Mouse (Mus musculus) myocyte (in vitro differentiated cells): ENCODE measurements at regions not wholly inside any gene's neighbourhood (a gene's known extent, or its start where the extent isn't known, plus 50 kb on each side); places are given as distances from the start of the nearest gene placed in this dataset.

Experiments
- MYOG ChIP-seq, 3 experiments: IDR thresholded peaks; one replicate each; pipeline ENCODE4 v1.6.1; 2011; ENCODE audit warnings: control low read depth in 2 of 3, low read depth in 2 of 3, mild to moderate bottlenecking in 2 of 3; ENCODE audit not compliant: insufficient read length in 2 of 3, control insufficient read depth in 1 of 3, insufficient read depth in 1 of 3
- POLR2A ChIP-seq: IDR thresholded peaks from one replicate; pipeline ENCODE4 v1.6.1; 2011; ENCODE audit warnings: low read depth, mild to moderate bottlenecking, control low read depth, moderate library complexity; ENCODE audit not compliant: insufficient read length
- REST ChIP-seq: IDR thresholded peaks from one replicate; pipeline ENCODE4 v1.6.1; 2011; ENCODE audit warnings: mild to moderate bottlenecking, control low read depth, moderate library complexity; ENCODE audit not compliant: insufficient read depth, insufficient read length
- SRF ChIP-seq: IDR thresholded peaks from one replicate; pipeline ENCODE4 v1.6.1; 2011; ENCODE audit warnings: low read depth; ENCODE audit not compliant: control insufficient read depth, insufficient read length
- TCF12 ChIP-seq: IDR thresholded peaks from one replicate; pipeline ENCODE4 v1.6.1; 2011; ENCODE audit warnings: mild to moderate bottlenecking, control low read depth; ENCODE audit not compliant: poor library complexity, insufficient read depth, severe bottlenecking
- TCF3 ChIP-seq: IDR thresholded peaks from one replicate; pipeline ENCODE4 v1.6.1; 2011; ENCODE audit warnings: low read depth, control low read depth; ENCODE audit not compliant: insufficient read length
- USF1 ChIP-seq: IDR thresholded peaks from one replicate; pipeline ENCODE4 v1.6.1; 2011; ENCODE audit warnings: low read depth, mild to moderate bottlenecking, control low read depth, moderate library complexity

DNA sequence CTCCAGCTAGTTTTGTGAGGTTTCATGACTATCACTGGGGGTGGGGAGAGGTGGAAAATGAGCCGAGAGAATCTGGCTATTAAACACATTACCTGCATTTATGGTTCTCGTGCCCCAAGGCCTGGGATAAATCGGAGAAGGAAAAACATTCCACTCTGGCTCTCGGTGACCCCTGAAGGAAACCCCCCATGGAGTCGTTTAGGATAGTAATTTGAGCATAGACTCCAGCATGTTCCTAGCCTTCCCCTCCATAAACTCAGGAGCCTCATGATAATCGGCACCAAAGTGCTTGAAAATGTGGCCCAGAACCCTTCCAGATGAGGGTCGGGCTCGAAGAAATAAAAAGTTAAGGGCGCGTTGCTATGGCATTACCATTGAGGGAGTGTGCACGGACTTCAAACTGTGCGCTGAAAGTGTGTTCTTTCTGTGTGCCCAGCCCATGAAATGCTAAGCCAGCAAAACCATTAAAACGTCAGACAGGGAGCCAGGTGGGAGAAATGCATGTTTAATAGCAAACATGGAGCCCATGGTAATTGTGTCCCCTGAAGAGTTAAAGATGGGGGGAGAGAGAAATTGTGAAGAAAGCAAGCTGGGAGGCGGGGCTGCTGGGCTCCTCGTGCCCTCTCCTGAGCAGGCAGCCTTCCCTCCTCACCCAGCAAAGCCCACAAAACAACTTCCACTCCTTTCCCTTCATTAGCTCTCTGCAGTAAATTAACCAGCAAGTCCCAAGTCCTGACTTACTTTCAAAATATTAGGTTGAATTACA lies 64.1 kb upstream of the Sall1 start:
- TF ChIP-seq POLR2A = no peak
- no peak for TF ChIP-seq USF1
- no peak for TF ChIP-seq SRF
- no peak for TF ChIP-seq MYOG (IDR thresholded peaks at IDR 0.05; ENCODE audit: control insufficient read depth in 1 of 3, insufficient read depth in 1 of 3, insufficient read length in 2 of 3, low read depth in 2 of 3)
- TF ChIP-seq REST = no peak
- TF ChIP-seq TCF3 = no peak
- TF ChIP-seq TCF12 = no peak
